Mouse (Mus musculus): ENCODE results near the gene Osbpl3. TPM values are rescaled to one million over a fixed set of nuclear protein-coding genes. Genes with fewer than 3 reads are reported as not detected.

Osbpl3 gene
- total RNA-seq (2014; rRNA removed), result 5.6 and 6.5 TPM in 2 replicates
- polyA plus RNA-seq (2015; fragmentation: Nextera tagmentation; extraction: Ambion mirVana), result 3.6 and 3.7 TPM in 2 replicates

GRCm38 (mm10) chr6:50455829-50456469, at the start of gene Osbpl3:
TSS of gene Osbpl3 (minus strand) at chr6:50456201.
- peak; percentile 79 for TF ChIP-seq CTCF (IDR thresholded peaks at IDR 0.05; ENCODE audit: low read depth)
- Histone ChIP-seq H3K36me3 (ENCODE audit: insufficient read depth, low read length) (no peaks in the 10 kb centered on the region), H3K4me1 (ENCODE audit: insufficient read depth, low read length) (peaks cover 14% of the 10 kb centered on the region; the same call in 1 of the 2 replicates), H3K9ac (replicated peaks; ENCODE audit: low read length) (peak within 1 kb of the TSS; percentile 63), H3K4me3 (ENCODE audit: low read length) (peak within 1 kb of the TSS; percentile 64), H3K27me3 (ENCODE audit: insufficient read depth, low read length) (no peaks in the 10 kb centered on the region), H3K9me3 (ENCODE audit: low read length) (no peaks in the 10 kb centered on the region), H3K4me2 (ENCODE audit: low read depth, low read length) (peak within 1 kb of the TSS; percentile 96), H3K27ac (peak within 1 kb of the TSS; percentile 69)
- DNase-seq (ENCODE audit: low spot score), result peak; percentile 93
- ATAC-seq, result peak; percentile 97
- WGBS, result under 1% methylated on average over 45 of the region's 45 CpGs

DNA sequence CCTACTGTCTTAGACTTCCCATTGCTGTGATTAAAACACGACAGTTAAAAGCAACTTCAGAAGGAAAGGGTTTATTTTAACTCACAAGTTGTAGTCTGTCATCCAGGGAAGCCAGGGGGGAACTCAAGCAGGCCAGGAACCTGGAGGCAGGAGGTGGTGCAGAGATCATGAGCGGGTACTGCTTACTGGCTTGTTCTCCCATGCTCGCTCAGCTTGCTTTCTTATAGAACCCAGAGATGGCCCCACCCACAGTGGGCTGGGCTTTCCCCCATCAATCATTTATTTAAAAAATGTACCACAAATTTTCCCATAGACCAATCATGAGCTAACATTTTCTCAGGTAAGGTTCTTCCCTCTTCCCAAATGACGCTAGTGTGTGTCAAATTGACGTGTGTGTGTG, 49.5 kb upstream of the Osbpl3 start:
- WGBS, result 92% methylated on average over 5 of the region's 5 CpGs
- H3K4me3 ChIP-seq (ENCODE audit: low read length), result no peak overlapping the region
- DNase-seq (ENCODE audit: low spot score) (no peak), ATAC-seq (no peak)
- no peaks in the 10 kb centered on the region for H3K9me3 ChIP-seq (ENCODE audit: low read length)
- H3K4me2 ChIP-seq (ENCODE audit: low read depth, low read length), result no peak overlapping the region
- H3K27ac ChIP-seq, result no peak overlapping the region
- no peak overlapping the region for H3K9ac ChIP-seq (replicated peaks; ENCODE audit: low read length)
- H3K4me1 ChIP-seq (ENCODE audit: insufficient read depth, low read length), result no peaks in the 10 kb centered on the region
- H3K27me3 ChIP-seq (ENCODE audit: insufficient read depth, low read length), result no peaks in the 10 kb centered on the region
- H3K36me3 ChIP-seq (ENCODE audit: insufficient read depth, low read length), result no peaks in the 10 kb centered on the region
- no peak for TF ChIP-seq CTCF (IDR thresholded peaks at IDR 0.05; ENCODE audit: low read depth)

DNA sequence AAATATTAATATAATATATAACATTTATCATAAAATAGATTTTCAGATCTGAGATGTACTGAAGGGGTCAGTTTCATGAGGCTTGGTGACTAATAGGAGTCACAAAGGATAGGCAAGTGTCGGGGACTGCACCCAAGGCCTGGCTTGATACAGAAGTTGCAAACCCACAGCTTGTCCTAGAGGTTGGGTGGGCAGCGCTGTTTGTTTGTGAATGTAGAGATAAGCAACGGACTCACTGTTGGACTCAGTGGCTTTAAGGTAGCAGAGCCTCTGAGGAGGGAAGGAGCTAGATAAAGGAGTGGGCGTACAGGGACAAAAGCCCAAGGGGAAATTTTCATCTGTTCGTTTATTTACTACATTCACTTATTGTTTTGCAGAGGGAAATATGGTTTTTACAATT, 48.7 kb upstream of the Osbpl3 start:
- WGBS, result 84% methylated on average over 5 of the region's 5 CpGs
- Histone ChIP-seq H3K4me2 (ENCODE audit: low read depth, low read length) (no peak overlapping the region), H3K4me3 (ENCODE audit: low read length) (no peak overlapping the region), H3K4me1 (ENCODE audit: insufficient read depth, low read length) (no peaks in the 10 kb centered on the region), H3K27me3 (ENCODE audit: insufficient read depth, low read length) (no peaks in the 10 kb centered on the region), H3K27ac (no peak overlapping the region), H3K9ac (replicated peaks; ENCODE audit: low read length) (no peak overlapping the region), H3K36me3 (ENCODE audit: insufficient read depth, low read length) (no peaks in the 10 kb centered on the region), H3K9me3 (ENCODE audit: low read length) (no peaks in the 10 kb centered on the region)
- DNase-seq (ENCODE audit: low spot score) (no peak), ATAC-seq (no peak)
- TF ChIP-seq CTCF (IDR thresholded peaks at IDR 0.05; ENCODE audit: low read depth), result no peak

DNA sequence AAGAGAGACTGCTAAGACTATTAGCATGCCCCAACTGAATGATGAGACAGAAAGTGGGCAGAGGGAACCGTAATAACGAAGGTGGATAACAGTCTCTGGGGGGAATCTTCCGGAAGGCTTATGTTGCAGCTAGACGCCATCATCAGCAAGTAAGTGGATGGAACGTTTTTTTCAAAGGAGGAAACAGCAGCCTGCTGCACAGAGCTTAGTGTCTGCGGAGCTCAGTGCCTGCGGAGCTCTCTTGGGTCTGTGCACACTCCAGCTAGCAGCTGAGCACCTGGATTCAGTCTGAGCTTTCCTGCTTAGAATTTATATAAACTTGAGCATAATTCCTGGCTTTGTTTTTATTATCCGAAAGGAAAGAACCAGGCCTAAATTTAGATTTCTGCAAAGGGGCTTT, 47.8 kb upstream of the Osbpl3 start:
- ATAC-seq, result no peak
- no peaks in the 10 kb centered on the region for H3K36me3 ChIP-seq (ENCODE audit: insufficient read depth, low read length)
- no peaks in the 10 kb centered on the region for H3K9me3 ChIP-seq (ENCODE audit: low read length)
- no peaks in the 10 kb centered on the region for H3K27me3 ChIP-seq (ENCODE audit: insufficient read depth, low read length)
- WGBS, result 39% methylated on average over 8 of the region's 8 CpGs
- H3K9ac ChIP-seq (replicated peaks; ENCODE audit: low read length), result no peak overlapping the region
- no peaks in the 10 kb centered on the region for H3K4me1 ChIP-seq (ENCODE audit: insufficient read depth, low read length)
- H3K4me3 ChIP-seq (ENCODE audit: low read length), result no peak overlapping the region
- TF ChIP-seq CTCF (IDR thresholded peaks at IDR 0.05; ENCODE audit: low read depth), result no peak
- H3K27ac ChIP-seq, result no peak overlapping the region
- peak; percentile 19 for DNase-seq (ENCODE audit: low spot score)
- H3K4me2 ChIP-seq (ENCODE audit: low read depth, low read length), result no peak overlapping the region

- H3K4me2 ChIP-seq (ENCODE audit: low read depth, low read length), result no peak overlapping the region
- H3K9me3 ChIP-seq (ENCODE audit: low read length), result no peaks in the 10 kb centered on the region
- H3K9ac ChIP-seq (replicated peaks; ENCODE audit: low read length), result no peak overlapping the region
- H3K4me1 ChIP-seq (ENCODE audit: insufficient read depth, low read length), result no peaks in the 10 kb centered on the region
- no peaks in the 10 kb centered on the region for H3K27me3 ChIP-seq (ENCODE audit: insufficient read depth, low read length)
- H3K4me3 ChIP-seq (ENCODE audit: low read length), result no peak overlapping the region
- ATAC-seq (no peak), DNase-seq (ENCODE audit: low spot score) (no peak)
- H3K36me3 ChIP-seq (ENCODE audit: insufficient read depth, low read length), result no peaks in the 10 kb centered on the region
- H3K27ac ChIP-seq, result no peak overlapping the region
- no peak for TF ChIP-seq CTCF (IDR thresholded peaks at IDR 0.05; ENCODE audit: low read depth)
- WGBS, result 82% methylated on average over 4 of the region's 4 CpGs
Measured at GRCm38 (mm10) chr6:50503031-50503430, 47.0 kb upstream of the Osbpl3 start.

GRCm38 (mm10) chr6:50498346-50498745, 42.3 kb upstream of the Osbpl3 start:
- no peaks in the 10 kb centered on the region for H3K9me3 ChIP-seq (ENCODE audit: low read length)
- H3K4me3 ChIP-seq (ENCODE audit: low read length), result no peak overlapping the region
- DNase-seq (ENCODE audit: low spot score) (no peak), ATAC-seq (no peak)
- WGBS, result 67% methylated on average over 2 of the region's 2 CpGs
- no peak overlapping the region for H3K9ac ChIP-seq (replicated peaks; ENCODE audit: low read length)
- no peaks in the 10 kb centered on the region for H3K27me3 ChIP-seq (ENCODE audit: insufficient read depth, low read length)
- H3K4me2 ChIP-seq (ENCODE audit: low read depth, low read length), result no peak overlapping the region
- H3K36me3 ChIP-seq (ENCODE audit: insufficient read depth, low read length), result no peaks in the 10 kb centered on the region
- no peaks in the 10 kb centered on the region for H3K4me1 ChIP-seq (ENCODE audit: insufficient read depth, low read length)
- TF ChIP-seq CTCF (IDR thresholded peaks at IDR 0.05; ENCODE audit: low read depth), result no peak
- H3K27ac ChIP-seq, result no peak overlapping the region

- no peak for ATAC-seq
- Histone ChIP-seq H3K4me2 (ENCODE audit: low read depth, low read length) (no peak overlapping the region), H3K4me3 (ENCODE audit: low read length) (no peak overlapping the region), H3K9ac (replicated peaks; ENCODE audit: low read length) (no peak overlapping the region), H3K36me3 (ENCODE audit: insufficient read depth, low read length) (no peaks in the 10 kb centered on the region), H3K27ac (no peak overlapping the region), H3K27me3 (ENCODE audit: insufficient read depth, low read length) (no peaks in the 10 kb centered on the region), H3K4me1 (ENCODE audit: insufficient read depth, low read length) (no peaks in the 10 kb centered on the region), H3K9me3 (ENCODE audit: low read length) (no peaks in the 10 kb centered on the region)
- no peak for TF ChIP-seq CTCF (IDR thresholded peaks at IDR 0.05; ENCODE audit: low read depth)
- WGBS, result 73% methylated on average over 2 of the region's 2 CpGs
- no peak for DNase-seq (ENCODE audit: low spot score)
Measured at GRCm38 (mm10) chr6:50490519-50490918, 34.5 kb upstream of the Osbpl3 start.

Data from hindbrain, postnatal 0 days (tissue).